Mouse (Mus musculus) liver, embryonic 11.5 days (tissue): ENCODE data around the gene Hoxa1. TPM values are rescaled to one million over a fixed set of nuclear protein-coding genes. Genes with fewer than 3 reads are reported as not detected.

Source experiments
- ATAC-seq: fragments of 200-750 bp; cut with Nextera tagmentation; replicated peaks from 2 replicates; pipeline ENCODE4 v1.8.0; 2017; ENCODE audit warnings: moderate number of reproducible peaks, mild to moderate bottlenecking, moderate TSS enrichment, moderate library complexity; ENCODE audit not compliant: low FRiP score
- DNase-seq: peaks from one replicate; pipeline ENCODE4 v3.0.0-alpha.2; 2017; ENCODE audit warnings: low spot score
- H3K27ac ChIP-seq: fragments of 300-500 bp; sonication (generic); 2 replicates; pipeline ENCODE4 v1.5.1; 2014; ENCODE audit warnings: mild to moderate bottlenecking, low read depth, low read length, control low read depth
- H3K27me3 ChIP-seq: fragments of 300-500 bp; sonication (generic); replicated peaks from 2 replicates; pipeline ENCODE4 v1.6.1; 2014; ENCODE audit warnings: low read length, mixed read lengths; ENCODE audit not compliant: control insufficient read depth, insufficient read depth
- H3K36me3 ChIP-seq: fragments of 300-500 bp; sonication (generic); 2 replicates; pipeline ENCODE4 v1.6.1; 2014; ENCODE audit warnings: mild to moderate bottlenecking, low read length, moderate library complexity, mixed read lengths; ENCODE audit not compliant: control insufficient read depth, insufficient read depth
- H3K4me1 ChIP-seq: fragments of 300-500 bp; sonication (generic); replicated peaks from 2 replicates; pipeline ENCODE4 v1.6.1; 2014; ENCODE audit warnings: low read length, mixed read lengths; ENCODE audit not compliant: control insufficient read depth, insufficient read depth
- H3K4me2 ChIP-seq: fragments of 300-500 bp; sonication (generic); 2 replicates; pipeline ENCODE4 v1.6.1; 2014; ENCODE audit warnings: mild to moderate bottlenecking, control low read depth, moderate library complexity
- H3K4me3 ChIP-seq: fragments of 300-500 bp; sonication (generic); 2 replicates; pipeline ENCODE4 v1.5.1; 2014; ENCODE audit warnings: low read depth, low read length, control low read depth
- H3K9ac ChIP-seq: fragments of 300-500 bp; sonication (generic); 2 replicates; pipeline ENCODE4 v1.6.1; 2014; ENCODE audit warnings: low read depth, low read length, control low read depth
- H3K9me3 ChIP-seq: fragments of 300-500 bp; sonication (generic); 2 replicates; pipeline ENCODE4 v1.6.1; 2016; ENCODE audit warnings: low read length, inconsistent platforms, mixed read lengths; ENCODE audit not compliant: control insufficient read depth
- WGBS: fragments of 180-500 bp; shearing (Covaris S2); extraction: QIAGEN DNeasy Blood & Tissue Kit; methylation state at CpG from one replicate; pipeline ENCODE4 v1.1.7; 2014; 5-methylcytosine and 5-hydroxymethylcytosine counted together
- polyA plus RNA-seq: library from polyadenylated mRNA; unstranded; fragments of >200 nt; fragmentation: Nextera tagmentation; extraction: Ambion mirVana; gene quantifications from 2 replicates; pipeline ENCODE4 v1.2.1, GENCODE M21; 2014

The Hoxa1 gene
- polyA plus RNA-seq, 1 experiment from 2014 or later, result 2.6 TPM

- Histone ChIP-seq H3K27ac (no peak overlapping the region), H3K4me1 (no peaks in the 10 kb centered on the region), H3K9ac (no peak overlapping the region), H3K4me3 (no peak overlapping the region), H3K9me3 (no peaks in the 10 kb centered on the region), H3K36me3 (no peaks in the 10 kb centered on the region), H3K27me3 (peaks cover 7% of the 10 kb centered on the region), H3K4me2 (no peak overlapping the region)
- ATAC-seq (no peak), DNase-seq (no peak)
- WGBS, result 45% methylated on average over 6 of the region's 6 CpGs
Observed at GRCm38 (mm10) chr6:52118903-52119635, 39.0 kb downstream of the Hoxa1 start.

GRCm38 (mm10) chr6:52115899-52116298, 42.2 kb downstream of the Hoxa1 start:
- no peak overlapping the region for H3K27ac ChIP-seq
- DNase-seq, result no peak
- no peaks in the 10 kb centered on the region for H3K9me3 ChIP-seq
- H3K9ac ChIP-seq, result no peak overlapping the region
- no peaks in the 10 kb centered on the region for H3K4me1 ChIP-seq
- no peak overlapping the region for H3K4me2 ChIP-seq
- peaks cover 7% of the 10 kb centered on the region for H3K27me3 ChIP-seq
- WGBS, result 14% methylated on average over 5 of the region's 5 CpGs
- no peak overlapping the region for H3K4me3 ChIP-seq
- H3K36me3 ChIP-seq, result no peaks in the 10 kb centered on the region
- no peak for ATAC-seq

- Histone ChIP-seq H3K4me1 (no peaks in the 10 kb centered on the region), H3K4me2 (no peak overlapping the region)
- 66% methylated on average over 4 of the region's 4 CpGs for WGBS
Observed at GRCm38 (mm10) chr6:52111846-52112245, 46.3 kb downstream of the Hoxa1 start.

GRCm38 (mm10) chr6:52107400-52107799, 50.7 kb downstream of the Hoxa1 start:
- Histone ChIP-seq H3K27ac (no peak overlapping the region), H3K9ac (no peak overlapping the region), H3K27me3 (no peaks in the 10 kb centered on the region), H3K4me2 (no peak overlapping the region), H3K4me1 (0 out of 2 replicates have a peak, but pooled peaks cover 3% of the 10 kb centered on the region), H3K36me3 (no peaks in the 10 kb centered on the region), H3K4me3 (no peak overlapping the region), H3K9me3 (no peaks in the 10 kb centered on the region)
- DNase-seq (no peak), ATAC-seq (no peak)
- WGBS, result 82% methylated on average over 3 of the region's 3 CpGs

More at GRCm38 (mm10) chr6:52111846-52112245, 46.3 kb downstream of the Hoxa1 start:
- DNase-seq (no peak), ATAC-seq (no peak)
- H3K9me3 ChIP-seq, result no peaks in the 10 kb centered on the region
- H3K9ac ChIP-seq, result no peak overlapping the region
- no peak overlapping the region for H3K27ac ChIP-seq
- H3K4me3 ChIP-seq, result no peak overlapping the region
- H3K36me3 ChIP-seq, result no peaks in the 10 kb centered on the region
- H3K27me3 ChIP-seq, result peaks cover 7% of the 10 kb centered on the region

- no peak overlapping the region for H3K4me3 ChIP-seq
- H3K9ac ChIP-seq, result no peak overlapping the region
- 0 out of 2 replicates have a peak, but pooled peaks cover 3% of the 10 kb centered on the region for H3K4me1 ChIP-seq
- no peaks in the 10 kb centered on the region for H3K36me3 ChIP-seq
- H3K27me3 ChIP-seq, result no peaks in the 10 kb centered on the region
- whole genome bisulfite sequencing, result 63% methylated on average over 3 of the region's 3 CpGs
- ATAC-seq (no peak), DNase-seq (no peak)
- no peak overlapping the region for H3K27ac ChIP-seq
- no peaks in the 10 kb centered on the region for H3K9me3 ChIP-seq
- H3K4me2 ChIP-seq, result no peak overlapping the region
Observed at GRCm38 (mm10) chr6:52106716-52107115, 51.4 kb downstream of the Hoxa1 start.

- H3K4me3 ChIP-seq, result no peak overlapping the region
- 47% methylated on average over 3 of the region's 3 CpGs for WGBS
- 0 out of 2 replicates have a peak, but pooled peaks cover 3% of the 10 kb centered on the region for H3K4me1 ChIP-seq
- DNase-seq (no peak), ATAC-seq (no peak)
- H3K27ac ChIP-seq, result no peak overlapping the region
- no peaks in the 10 kb centered on the region for H3K36me3 ChIP-seq
- no peaks in the 10 kb centered on the region for H3K9me3 ChIP-seq
- no peaks in the 10 kb centered on the region for H3K27me3 ChIP-seq
- H3K4me2 ChIP-seq, result no peak overlapping the region
- H3K9ac ChIP-seq, result no peak overlapping the region
Observed at GRCm38 (mm10) chr6:52106178-52106577, 51.9 kb downstream of the Hoxa1 start.

Other genes starting within 250 kb of the Hoxa1 start
- gene Skap2, start 145.8 kb downstream of the Hoxa1 start, polyA plus RNA-seq, result 33.9 and 35.5 TPM in 2 replicates
- gene Hoxa2, start 6.5 kb upstream of the Hoxa1 start, polyA plus RNA-seq, result 4.3 and 4.5 TPM in 2 replicates
- 0.60 and 1.0 TPM in 2 replicates for gene 5730596B20Rik, start 19.2 kb upstream of the Hoxa1 start, polyA plus RNA-seq
- 2.3 and 3.1 TPM in 2 replicates for gene Hoxa4, start 33.4 kb upstream of the Hoxa1 start, polyA plus RNA-seq
- gene Hoxa5, start 46.3 kb upstream of the Hoxa1 start, polyA plus RNA-seq, result 8.0 and 9.7 TPM in 2 replicates
- 0.45 and 0.71 TPM in 2 replicates for gene Hoxa6, start 50.4 kb upstream of the Hoxa1 start, polyA plus RNA-seq
- gene Hoxa3, start 55.0 kb upstream of the Hoxa1 start, polyA plus RNA-seq, result 2.8 and 2.9 TPM in 2 replicates
- gene Gm28308, start 55.0 kb upstream of the Hoxa1 start, polyA plus RNA-seq, result not detected in 2 replicates
- 2.7 and 3.1 TPM in 2 replicates for gene Hoxa7, start 63.5 kb upstream of the Hoxa1 start, polyA plus RNA-seq
- 1.8 and 2.2 TPM in 2 replicates for gene Hoxa9, start 72.8 kb upstream of the Hoxa1 start, polyA plus RNA-seq
- gene Hoxa10, start 82.5 kb upstream of the Hoxa1 start, polyA plus RNA-seq, result 0.91 and 2.2 TPM in 2 replicates
- 0.18 and 0.26 TPM in 2 replicates for gene Hoxa11, start 87.5 kb upstream of the Hoxa1 start, polyA plus RNA-seq
- 0.15 and 0.30 TPM in 2 replicates for gene Hoxa13, start 102.6 kb upstream of the Hoxa1 start, polyA plus RNA-seq
- 0.12 TPM in 1 of 2 replicates, not detected in the other for gene Evx1, start 155.2 kb upstream of the Hoxa1 start, polyA plus RNA-seq